Mouse (Mus musculus): ENCODE data around the gene Add2. TPM values are rescaled to one million over a fixed set of nuclear protein-coding genes. Genes with fewer than 3 reads are reported as not detected.

The Add2 gene
- total RNA-seq, 2 experiments from 2014 or later = 262 to 287 TPM

- DNase-seq = peak; percentile 47 to 64
These were observed 113.3 kb downstream of the Add2 start for GRCm38 (mm10) chr6:86141820-86142219.

GRCm38 (mm10) chr6:86144986-86145385 lies 116.5 kb downstream of the Add2 start:
- DNase-seq = no peak

GRCm38 (mm10) chr6:86148518-86148917 lies 120.0 kb downstream of the Add2 start:
- DNase-seq = no peak

- DNase-seq = no peak
These were observed 120.5 kb downstream of the Add2 start for GRCm38 (mm10) chr6:86149001-86149400.

- no peak for DNase-seq
These were observed 124.2 kb downstream of the Add2 start for GRCm38 (mm10) chr6:86152676-86153075.

GRCm38 (mm10) chr6:86153436-86153990 lies 125.0 kb downstream of the Add2 start:
- no peak for DNase-seq

- no peak for DNase-seq
These were observed 125.5 kb downstream of the Add2 start for GRCm38 (mm10) chr6:86154006-86154405.

- no peak for DNase-seq
These were observed 126.0 kb downstream of the Add2 start for GRCm38 (mm10) chr6:86154481-86154880.

GRCm38 (mm10) chr6:86157253-86158234 lies 129.1 kb downstream of the Add2 start:
- peak in 1 of 2 experiments; percentile 7 for DNase-seq

- DNase-seq = no peak
These were observed 132.4 kb downstream of the Add2 start for GRCm38 (mm10) chr6:86160878-86161277.

- no peak for DNase-seq
These were observed 133.1 kb downstream of the Add2 start for GRCm38 (mm10) chr6:86161586-86161985.

- no peak for DNase-seq
These were observed 135.5 kb downstream of the Add2 start for GRCm38 (mm10) chr6:86164028-86164427.

- DNase-seq = no peak
These were observed 137.9 kb downstream of the Add2 start for GRCm38 (mm10) chr6:86166426-86166825.

- no peak for DNase-seq
These were observed 139.4 kb downstream of the Add2 start for GRCm38 (mm10) chr6:86167851-86168250.

GRCm38 (mm10) chr6:86169166-86169565 lies 140.7 kb downstream of the Add2 start:
- no peak for DNase-seq

Other genes starting within 250 kb of the Add2 start
- 1 to 10 TPM; 1.8 to 2.2 TPM for gene Nat8f6, start 207.7 kb upstream of the Add2 start, total RNA-seq (2021)
- 1 to 10 TPM; 7.5 to 7.6 TPM for gene Nat8f5, start 207.7 kb upstream of the Add2 start, total RNA-seq (2021)
- 1 to 10 TPM; 3.2 to 3.7 TPM for gene Nat8, start 196.6 kb upstream of the Add2 start, total RNA-seq (2021)
- gene Nat8f2, start 159.5 kb upstream of the Add2 start, total RNA-seq (2021) = 1 to 10 TPM; 2.4 to 2.8 TPM
- gene Nat8f4, start 123.8 kb upstream of the Add2 start, total RNA-seq (2021) = 1 to 10 TPM; 6.9 to 8.0 TPM
- gene Tprkb, start 116.8 kb upstream of the Add2 start, total RNA-seq (2021) = 10 to 100 TPM; 77.8 to 88.5 TPM
- gene Nat8f1, start 113.0 kb upstream of the Add2 start, total RNA-seq (2021) = 10 to 100 TPM; 29.1 to 32.0 TPM
- 100 to 1,000 TPM in 1 of 2 experiments, 10 to 100 TPM in 1; 87.0 to 106 TPM for gene Dusp11, start 67.0 kb upstream of the Add2 start, total RNA-seq (2021)
- gene Figla, start 12.5 kb upstream of the Add2 start, total RNA-seq (2021) = not detected
- 10 to 100 TPM; 31.2 to 33.6 TPM for gene Tgfa, start 166.5 kb downstream of the Add2 start, total RNA-seq (2021)

All from layer of hippocampus, postnatal 36 days (tissue).